Mouse (Mus musculus): ENCODE results near the gene Ncor2.

The Ncor2 gene

GRCm38 (mm10) chr5:125041578-125041977 is 137.4 kb downstream of the Ncor2 start:
- in situ Hi-C loops (cut with MboI; ENCODE audit: low sequenced_read_pairs) = no loop called here

- in situ Hi-C loops (cut with MboI; ENCODE audit: low sequenced_read_pairs) = no loop called here
Observed at GRCm38 (mm10) chr5:125040128-125040584, 138.9 kb downstream of the Ncor2 start.

GRCm38 (mm10) chr5:125039377-125040027 is 139.5 kb downstream of the Ncor2 start:
- in situ Hi-C loops (cut with MboI; ENCODE audit: low sequenced_read_pairs) = no loop called here

GRCm38 (mm10) chr5:125036483-125036882 is 142.5 kb downstream of the Ncor2 start:
- in situ Hi-C loops (cut with MboI; ENCODE audit: low sequenced_read_pairs) = no loop called here

GRCm38 (mm10) chr5:125028911-125029310 is 150.1 kb downstream of the Ncor2 start:
- in situ Hi-C loops (cut with MboI; ENCODE audit: low sequenced_read_pairs) = no loop called here

GRCm38 (mm10) chr5:125028371-125028770 is 150.6 kb downstream of the Ncor2 start:
- in situ Hi-C loops (cut with MboI; ENCODE audit: low sequenced_read_pairs) = no loop called here

GRCm38 (mm10) chr5:125024002-125024401 is 155.0 kb downstream of the Ncor2 start:
- in situ Hi-C loops (cut with MboI; ENCODE audit: low sequenced_read_pairs) = no loop called here

GRCm38 (mm10) chr5:125021298-125021697 is 157.7 kb downstream of the Ncor2 start:
- in situ Hi-C loops (cut with MboI; ENCODE audit: low sequenced_read_pairs) = no loop called here

GRCm38 (mm10) chr5:125019099-125019498 is 159.9 kb downstream of the Ncor2 start:
- in situ Hi-C loops (cut with MboI; ENCODE audit: low sequenced_read_pairs) = loop anchor here (10.0 kb wide), 1 partner anchor 114 kb away; no protein-coding TSS in a partner anchor

GRCm38 (mm10) chr5:125017332-125017731 is 161.7 kb downstream of the Ncor2 start:
- in situ Hi-C loops (cut with MboI; ENCODE audit: low sequenced_read_pairs) = loop anchor here (10.0 kb wide), 1 partner anchor 113 kb away; no protein-coding TSS in a partner anchor

GRCm38 (mm10) chr5:125016421-125017242 is 162.4 kb downstream of the Ncor2 start:
- in situ Hi-C loops (cut with MboI; ENCODE audit: low sequenced_read_pairs) = loop anchor here (10.0 kb wide), 1 partner anchor 112 kb away; no protein-coding TSS in a partner anchor

GRCm38 (mm10) chr5:125015576-125015975 is 163.4 kb downstream of the Ncor2 start:
- in situ Hi-C loops (cut with MboI; ENCODE audit: low sequenced_read_pairs) = loop anchor here (10.0 kb wide), 1 partner anchor 111 kb away; no protein-coding TSS in a partner anchor

- in situ Hi-C loops (cut with MboI; ENCODE audit: low sequenced_read_pairs) = loop anchor here (10.0 kb wide), 1 partner anchor 110 kb away; no protein-coding TSS in a partner anchor
Observed at GRCm38 (mm10) chr5:125015066-125015465, 164.0 kb downstream of the Ncor2 start.

GRCm38 (mm10) chr5:125014497-125014896 is 164.5 kb downstream of the Ncor2 start:
- in situ Hi-C loops (cut with MboI; ENCODE audit: low sequenced_read_pairs) = loop anchor here (10.0 kb wide), 1 partner anchor 110 kb away; no protein-coding TSS in a partner anchor

- in situ Hi-C loops (cut with MboI; ENCODE audit: low sequenced_read_pairs) = loop anchor here (10.0 kb wide), 1 partner anchor 107 kb away; no protein-coding TSS in a partner anchor
Observed at GRCm38 (mm10) chr5:125011628-125012027, 167.4 kb downstream of the Ncor2 start.

GRCm38 (mm10) chr5:125011166-125011565 is 167.9 kb downstream of the Ncor2 start:
- in situ Hi-C loops (cut with MboI; ENCODE audit: low sequenced_read_pairs) = loop anchor here (10.0 kb wide), 1 partner anchor 106 kb away; no protein-coding TSS in a partner anchor

- in situ Hi-C loops (cut with MboI; ENCODE audit: low sequenced_read_pairs) = no loop called here
Observed at GRCm38 (mm10) chr5:125006896-125007295, 172.1 kb downstream of the Ncor2 start.

- in situ Hi-C loops (cut with MboI; ENCODE audit: low sequenced_read_pairs) = no loop called here
Observed at GRCm38 (mm10) chr5:125005871-125006652, 173.0 kb downstream of the Ncor2 start.

- in situ Hi-C loops (cut with MboI; ENCODE audit: low sequenced_read_pairs) = no loop called here
Observed at GRCm38 (mm10) chr5:125003873-125004255, 175.2 kb downstream of the Ncor2 start.

GRCm38 (mm10) chr5:125002969-125003872 is 175.8 kb downstream of the Ncor2 start, which contains the start of gene Rflna:
Rflna (plus strand) TSS chr5:125003221.
- in situ Hi-C loops (cut with MboI; ENCODE audit: low sequenced_read_pairs) = no loop called here
